Mouse (Mus musculus) olfactory bulb, adult 2 months (tissue): ENCODE results near the gene Sik3.

ENCODE experiments used
- CTCF ChIP-seq: fragments of 200-500 bp; IDR thresholded peaks from 2 replicates; pipeline ENCODE4 v1.5.1; 2012; ENCODE audit warnings: low read depth, mild to moderate bottlenecking, low read length, moderate library complexity; ENCODE audit not compliant: insufficient read depth
- POLR2A ChIP-seq: fragments of 200-500 bp; IDR thresholded peaks from 2 replicates; pipeline ENCODE4 v1.6.1; 2012; ENCODE audit warnings: mild to moderate bottlenecking, low read depth, low read length, moderate library complexity; ENCODE audit not compliant: insufficient read depth

- TF ChIP-seq POLR2A (no peak), CTCF (no peak)
These were observed 77.4 kb downstream of the Sik3 start for GRCm38 (mm10) chr9:46090066-46090465.
